Mouse (Mus musculus): Measurements from ENCODE around the gene Pdlim1. TPM values are rescaled to one million over a fixed set of nuclear protein-coding genes. Genes with fewer than 3 reads are reported as not detected.

Gene Pdlim1
- 20.5 TPM for polyA plus RNA-seq (2015; fragmentation: Illumina TruSeq; extraction: RNeasy Lipid Tissue Mini Kit (QIAGEN cat#74804); ENCODE audit: low read depth, low replicate concordance)

DNA sequence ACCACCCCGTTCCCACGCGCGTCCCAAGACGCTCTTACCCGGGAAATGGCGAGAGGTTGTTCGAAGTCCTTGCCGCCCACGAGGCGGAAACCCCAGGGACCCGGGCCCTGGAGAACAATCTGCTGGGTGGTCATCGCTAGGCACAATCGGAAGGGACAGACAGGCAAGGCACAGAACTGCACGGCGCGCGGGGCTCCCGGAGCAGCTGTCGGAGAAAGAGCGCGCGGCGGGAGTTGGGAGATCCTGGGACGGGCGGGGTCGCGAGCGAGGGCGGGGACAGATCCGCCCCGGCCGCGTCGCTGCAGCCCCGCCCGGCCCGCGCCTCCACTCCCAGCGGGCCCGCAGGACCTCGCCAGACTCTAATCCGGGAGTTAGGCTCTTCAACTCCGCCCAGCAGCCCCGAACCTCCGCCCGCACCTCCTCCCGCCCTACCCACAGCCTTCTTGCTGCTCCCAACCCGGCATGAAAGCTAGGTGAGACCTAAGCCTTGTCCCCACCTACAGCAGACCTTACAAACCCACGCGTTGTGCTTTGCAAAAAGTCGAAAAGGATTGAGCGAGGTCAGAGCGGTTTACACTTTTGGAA is at the start of gene Pdlim1:
Gene Pdlim1 (minus strand): TSS at position 535 of the 585 bp plus-strand sequence.

DNA sequence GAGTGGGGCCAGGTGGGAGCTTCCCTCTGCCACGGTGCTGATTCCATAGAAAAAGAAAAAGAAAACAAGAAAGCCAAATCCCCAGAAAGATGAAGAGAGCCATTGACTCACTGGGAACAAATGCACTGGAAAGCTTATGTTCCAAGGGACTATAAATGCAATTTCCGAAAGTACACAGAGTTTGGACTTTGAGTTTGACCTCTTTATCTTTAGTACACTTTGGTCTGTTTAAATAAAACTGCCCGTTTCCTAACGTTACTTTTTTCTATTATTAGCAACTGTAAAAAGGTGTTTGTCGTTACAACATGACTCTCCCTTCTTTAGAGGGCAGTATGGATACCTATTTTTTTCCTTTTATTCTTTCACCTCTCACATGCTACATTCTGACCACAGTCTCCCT is 84.5 kb downstream of the Pdlim1 start, which contains the start of gene Cyp2c70:
Gene Cyp2c70 (minus strand): TSS at position 174 of the 400 bp plus-strand sequence.

Other genes with a start within 250 kb of the Pdlim1 start
- gene Cyp2c54, start 198.0 kb downstream of the Pdlim1 start, polyA plus RNA-seq (2015; fragmentation: Illumina TruSeq; extraction: RNeasy Lipid Tissue Mini Kit (QIAGEN cat#74804); ENCODE audit: low read depth, low replicate concordance): not detected
- not detected for gene Cyp2c50, start 182.2 kb downstream of the Pdlim1 start, polyA plus RNA-seq (2015; fragmentation: Illumina TruSeq; extraction: RNeasy Lipid Tissue Mini Kit (QIAGEN cat#74804); ENCODE audit: low read depth, low replicate concordance)
- gene Cyp2c70, start 84.5 kb downstream of the Pdlim1 start, polyA plus RNA-seq (2015; fragmentation: Illumina TruSeq; extraction: RNeasy Lipid Tissue Mini Kit (QIAGEN cat#74804); ENCODE audit: low read depth, low replicate concordance): not detected
- 92.4 TPM for gene Sorbs1, start 241.9 kb upstream of the Pdlim1 start, polyA plus RNA-seq (2015; fragmentation: Illumina TruSeq; extraction: RNeasy Lipid Tissue Mini Kit (QIAGEN cat#74804); ENCODE audit: low read depth, low replicate concordance)